ENCODE assay signal across 17 mouse cellular contexts in the genomic region with DNA sequence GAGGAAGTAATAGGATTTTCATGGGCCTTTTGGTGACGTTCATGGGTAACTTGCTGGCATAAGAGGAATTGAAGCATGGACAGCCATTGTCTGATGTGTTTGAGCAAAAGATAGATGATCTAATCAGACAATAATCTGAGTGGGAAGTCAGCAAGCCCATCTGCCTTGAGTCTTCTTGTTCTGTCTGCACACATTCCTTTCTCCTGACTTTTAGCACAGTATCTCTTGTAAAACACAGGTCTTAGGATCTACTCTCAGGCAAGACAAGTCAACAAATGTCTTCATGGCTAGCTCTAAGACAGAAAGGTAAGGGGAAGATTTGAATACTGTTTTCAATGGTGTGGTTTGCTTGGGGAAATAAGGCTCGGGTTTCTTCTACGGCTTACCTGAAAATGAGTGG.
"Had no signal": no experiment of that assay in that cellular context is flagged by ENCODE, and none has a peak within 500 bp of the region (broad histone marks: within the 10 kb centered on the region; RNA-seq: fewer than 3 reads in every experiment).

No protein-coding gene starts in this region.

- H3K4me2 ChIP-seq: lung, embryonic 14.5 days; midbrain, embryonic 11.5 days; midbrain, embryonic 13.5 days; midbrain, embryonic 15.5 days; neural tube, embryonic 13.5 days; neural tube, embryonic 15.5 days had no signal

- H3K27me3 ChIP-seq: megakaryocyte, embryonic 14.5 days; midbrain, embryonic 15.5 days; neural tube, embryonic 13.5 days; neural tube, embryonic 15.5 days had no signal

- H3K4me3 ChIP-seq: megakaryocyte, embryonic 14.5 days; midbrain, embryonic 13.5 days; midbrain, embryonic 15.5 days; neural tube, embryonic 13.5 days; neural tube, embryonic 15.5 days had no signal

- H3K36me3 ChIP-seq: midbrain, embryonic 13.5 days; midbrain, embryonic 15.5 days; neural tube, embryonic 13.5 days; neural tube, embryonic 15.5 days had no signal

- ATAC-seq: midbrain, embryonic 13.5 days; midbrain, embryonic 15.5 days had no signal

- DNase-seq: lung, adult 18-20 months; lung, embryonic 14.5 days; lung, postnatal 10 days; lung, postnatal 4 days; retina, postnatal 1 day; right cerebral cortex, adult 18-20 months; right cerebral cortex, postnatal 25 days; right cerebral cortex, postnatal 4 days; thymus, adult 18-20 months; thymus, postnatal 14 days; thymus, postnatal 36 days had no signal
